Mouse (Mus musculus) olfactory bulb, adult 2 months (tissue): ENCODE data around the gene Tep1.

ENCODE experiments used
- CTCF ChIP-seq: fragments of 200-500 bp; IDR thresholded peaks from 2 replicates; pipeline ENCODE4 v1.5.1; 2012; ENCODE audit warnings: low read depth, mild to moderate bottlenecking, low read length, moderate library complexity; ENCODE audit not compliant: insufficient read depth
- POLR2A ChIP-seq: fragments of 200-500 bp; IDR thresholded peaks from 2 replicates; pipeline ENCODE4 v1.6.1; 2012; ENCODE audit warnings: mild to moderate bottlenecking, low read depth, low read length, moderate library complexity; ENCODE audit not compliant: insufficient read depth

DNA sequence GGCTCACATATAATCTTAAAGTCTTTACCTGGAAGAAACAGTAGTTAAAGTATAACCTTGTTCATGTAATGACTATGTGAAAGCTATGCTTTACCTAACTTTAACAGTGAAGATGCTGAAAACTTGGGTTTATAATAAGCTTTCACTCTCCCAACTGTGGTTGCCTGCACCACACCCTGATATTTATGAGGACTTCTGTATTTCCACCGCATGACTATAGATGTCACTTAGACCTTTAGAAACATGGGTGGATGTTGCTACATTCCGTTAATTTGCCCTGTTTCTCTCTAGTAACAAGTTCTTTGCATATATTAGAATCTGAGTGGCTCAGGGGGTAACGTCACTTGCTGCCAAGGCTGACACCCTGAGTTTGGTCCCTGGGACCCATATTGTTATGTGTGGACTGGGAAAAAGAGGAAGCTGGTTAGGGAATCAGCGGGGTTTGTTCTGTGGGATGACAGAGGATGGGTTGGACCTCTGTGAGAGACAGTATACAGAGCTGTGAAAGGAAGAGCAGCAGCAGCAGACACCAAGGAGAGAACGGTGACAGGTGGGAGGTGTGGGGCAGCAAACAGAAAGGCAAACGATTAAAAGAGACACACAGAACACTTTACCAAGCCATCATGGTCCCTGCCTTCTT, 5.4 kb upstream of the Tep1 start:
- TF ChIP-seq CTCF = no peak
- no peak for TF ChIP-seq POLR2A
